Mouse (Mus musculus) embryo, embryonic 10.5 days (tissue): Measurements from ENCODE around the gene Mpig6b.

Experiments used
- DNase-seq: peaks from one replicate; pipeline ENCODE4 v3.0.0-alpha.2; 2015; ENCODE audit warnings: low spot score

Gene Mpig6b

GRCm38 (mm10) chr17:35058911-35059892, 6.8 kb downstream of the Mpig6b start, which contains the start of gene Ddah2:
Gene Ddah2 (plus strand): TSS chr17:35059035.
- DNase-seq, result peak; percentile 99

GRCm38 (mm10) chr17:35058316-35058715, 7.7 kb downstream of the Mpig6b start:
- DNase-seq, result no peak

- DNase-seq, result no peak
Measured at GRCm38 (mm10) chr17:35057090-35057489, 8.9 kb downstream of the Mpig6b start.

GRCm38 (mm10) chr17:35055691-35056495, 10.1 kb downstream of the Mpig6b start:
- no peak for DNase-seq

DNA sequence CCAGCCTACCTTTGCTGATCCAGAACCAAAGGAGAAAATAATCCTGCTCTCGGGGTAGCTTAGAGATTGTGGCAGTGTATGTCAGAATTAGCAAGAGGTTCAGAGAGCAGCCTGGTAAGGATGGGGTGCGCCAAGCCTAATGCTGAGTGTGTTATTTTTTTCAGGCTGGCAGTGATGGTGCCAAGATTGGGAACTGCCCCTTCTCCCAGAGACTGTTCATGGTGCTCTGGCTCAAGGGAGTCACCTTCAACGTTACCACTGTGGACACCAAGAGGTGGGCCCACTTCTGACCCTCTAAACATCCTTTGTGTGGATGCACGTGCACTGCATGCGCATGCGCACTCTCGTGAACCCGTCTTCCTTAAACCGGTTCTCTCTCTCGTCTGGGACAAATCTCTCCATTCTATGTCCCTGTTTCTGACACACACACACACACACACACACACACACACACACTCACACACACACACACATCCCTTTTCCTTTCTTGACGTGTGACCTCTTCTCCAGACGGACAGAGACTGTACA, 13.6 kb downstream of the Mpig6b start:
- DNase-seq, result no peak

DNA sequence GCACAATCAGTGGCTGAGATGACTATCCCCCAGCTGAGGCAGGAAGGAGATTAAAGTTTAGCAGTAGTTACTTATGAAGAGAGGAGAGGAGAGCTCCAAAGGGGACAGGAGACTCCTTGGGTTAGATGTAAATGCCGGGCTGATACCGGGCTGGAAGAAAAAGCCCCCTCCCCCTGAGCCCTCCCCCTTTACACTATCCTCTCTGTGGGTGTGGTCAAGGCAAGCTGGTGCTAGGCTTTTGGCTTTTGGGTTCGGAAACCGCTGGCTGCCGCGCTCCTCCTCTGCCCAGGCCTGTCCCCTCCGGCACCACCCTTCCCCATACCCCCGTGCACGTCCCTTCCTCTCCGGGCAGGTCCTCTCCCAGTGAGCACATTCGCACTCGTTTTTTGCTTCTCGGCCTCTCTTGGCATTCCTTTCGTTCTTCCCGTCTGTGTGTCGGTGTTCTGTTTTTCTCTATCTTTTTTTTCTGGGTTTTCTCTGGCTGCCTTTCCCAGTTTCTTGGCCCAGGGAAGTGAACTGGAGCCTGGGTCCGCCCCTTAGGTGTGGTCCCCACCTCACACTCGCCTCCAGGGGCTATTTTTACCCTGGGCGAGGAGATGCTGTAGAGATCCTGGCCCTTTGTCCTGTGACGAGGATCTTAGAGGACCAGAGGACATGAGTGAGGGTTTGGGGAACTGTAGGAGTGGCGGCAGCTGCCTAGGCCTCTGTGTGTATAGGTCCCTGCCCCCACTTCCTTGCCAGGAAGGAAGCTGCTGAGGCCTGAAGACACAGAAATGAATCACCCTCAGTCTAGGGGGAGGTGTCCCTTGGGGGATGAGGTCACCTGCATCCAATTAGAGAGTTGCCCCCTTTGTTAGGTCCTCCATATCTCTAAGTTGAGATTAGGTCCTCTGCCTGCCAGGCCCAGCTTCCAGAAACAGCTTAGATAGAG, 14.6 kb downstream of the Mpig6b start:
- peak; percentile 87 for DNase-seq

- DNase-seq, result peak; percentile 82
Measured at GRCm38 (mm10) chr17:35050126-35050750, 15.7 kb downstream of the Mpig6b start.

- peak; percentile 93 for DNase-seq
Measured at GRCm38 (mm10) chr17:35049561-35050016, 16.4 kb downstream of the Mpig6b start, which contains the start of gene Clic1. Gene Clic1 (plus strand): TSS chr17:35049966.

DNA sequence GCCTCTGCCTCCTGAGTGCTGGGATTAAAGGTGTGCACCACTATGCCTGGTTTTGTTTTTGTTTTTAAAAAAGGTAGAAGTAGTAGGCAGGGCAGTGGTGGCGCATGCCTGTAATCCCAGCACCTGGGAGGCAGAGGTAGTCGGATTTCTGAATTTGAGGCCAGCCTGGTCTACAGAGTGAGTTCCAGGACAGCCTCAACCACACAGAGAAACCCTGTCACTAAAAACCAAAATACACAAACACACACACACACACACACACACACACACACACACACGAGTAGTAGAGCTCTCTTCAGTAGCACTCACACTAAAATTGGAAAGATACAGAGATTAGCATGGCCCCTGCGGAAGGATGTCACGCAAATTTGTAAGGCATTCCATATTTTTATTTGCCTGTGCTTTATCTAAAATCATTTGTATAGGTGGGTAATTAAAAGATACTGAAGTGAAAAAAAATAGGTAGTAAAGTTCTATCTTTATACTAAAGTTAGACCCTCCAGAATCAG, 17.0 kb downstream of the Mpig6b start:
- DNase-seq, result no peak

DNA sequence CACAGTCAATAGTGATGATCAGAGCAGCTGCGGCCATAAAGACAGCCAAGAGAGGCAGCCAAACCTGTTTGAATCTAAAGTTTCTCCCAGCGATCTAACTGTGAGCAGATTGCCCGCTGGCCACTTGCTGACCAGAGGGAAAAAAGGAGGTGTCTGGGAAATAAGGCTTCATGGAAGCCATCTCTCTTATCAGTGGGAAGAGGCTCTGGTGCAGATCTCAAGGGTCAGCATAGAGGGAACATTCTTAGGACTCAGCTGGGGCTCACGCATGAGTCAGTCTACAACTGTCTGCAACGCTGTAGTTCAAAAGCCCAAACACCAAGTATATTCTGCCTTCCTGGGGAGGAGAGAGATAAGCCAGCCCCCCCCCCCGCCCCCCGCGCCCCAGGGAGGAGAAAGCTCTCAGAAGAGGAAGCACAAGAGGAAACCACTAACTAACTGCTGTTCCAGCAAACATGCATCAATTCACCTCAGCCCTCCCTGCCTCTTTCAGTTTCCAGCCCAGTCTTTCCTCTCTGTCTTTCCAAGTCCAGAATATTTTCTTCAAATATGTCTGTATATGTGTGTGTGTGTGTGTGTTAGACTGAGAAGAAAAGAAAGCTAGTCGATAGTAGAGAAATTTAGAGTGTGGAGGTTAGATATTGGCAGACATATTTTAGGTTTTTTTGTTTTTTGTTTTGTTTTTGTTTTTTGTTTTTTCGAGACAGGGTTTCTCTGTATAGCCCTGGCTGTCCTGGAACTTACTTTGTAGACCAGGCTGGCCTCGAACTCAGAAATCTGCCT, 17.6 kb downstream of the Mpig6b start:
- peak; percentile 42 for DNase-seq

GRCm38 (mm10) chr17:35047688-35048087, 18.3 kb downstream of the Mpig6b start:
- DNase-seq, result no peak

DNA sequence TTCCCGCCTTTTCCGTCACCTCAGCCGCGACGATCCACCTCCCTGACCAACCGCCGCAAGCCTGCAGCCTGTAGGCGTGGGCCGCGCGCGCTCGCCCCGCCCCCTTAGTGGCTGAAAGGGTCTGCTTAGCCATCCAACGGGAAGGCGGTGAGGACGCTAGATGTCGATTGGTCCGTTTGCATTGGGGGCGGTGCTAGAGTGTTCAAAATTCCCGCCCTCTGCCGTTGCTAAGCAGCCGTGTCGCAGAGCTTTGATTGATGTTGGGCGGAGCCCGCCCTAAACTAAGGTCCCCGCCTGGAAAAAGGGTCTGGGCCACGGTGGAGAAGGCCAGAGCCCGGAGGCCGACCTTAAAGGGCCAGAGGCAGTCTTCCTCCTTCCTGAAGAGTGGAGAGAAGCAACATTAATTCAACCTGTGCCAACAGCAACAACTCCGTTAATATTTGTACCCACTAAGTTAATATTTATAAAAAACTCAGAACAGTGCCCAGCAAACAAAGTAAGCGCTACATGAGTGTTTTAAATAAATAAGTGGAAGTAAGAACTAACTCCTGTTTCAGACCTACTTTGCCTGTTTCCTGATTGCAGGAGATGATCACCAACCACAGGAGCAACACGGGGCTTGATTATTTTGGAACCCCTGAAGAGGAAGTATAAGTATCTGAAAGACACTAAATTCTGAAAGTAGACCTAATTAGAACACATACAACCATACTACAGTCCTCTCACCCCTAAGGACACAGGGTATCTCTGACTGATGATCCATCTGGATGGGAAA, 19.1 kb downstream of the Mpig6b start, which contains the start of gene Msh5:
Gene Msh5 (minus strand): TSS at position 65 of the 775 bp plus-strand sequence.
- DNase-seq, result peak; percentile 100

GRCm38 (mm10) chr17:35045807-35046680, 19.9 kb downstream of the Mpig6b start:
- peak; percentile 41 for DNase-seq

- DNase-seq, result no peak
Measured at GRCm38 (mm10) chr17:35044904-35045806, 20.8 kb downstream of the Mpig6b start.

DNA sequence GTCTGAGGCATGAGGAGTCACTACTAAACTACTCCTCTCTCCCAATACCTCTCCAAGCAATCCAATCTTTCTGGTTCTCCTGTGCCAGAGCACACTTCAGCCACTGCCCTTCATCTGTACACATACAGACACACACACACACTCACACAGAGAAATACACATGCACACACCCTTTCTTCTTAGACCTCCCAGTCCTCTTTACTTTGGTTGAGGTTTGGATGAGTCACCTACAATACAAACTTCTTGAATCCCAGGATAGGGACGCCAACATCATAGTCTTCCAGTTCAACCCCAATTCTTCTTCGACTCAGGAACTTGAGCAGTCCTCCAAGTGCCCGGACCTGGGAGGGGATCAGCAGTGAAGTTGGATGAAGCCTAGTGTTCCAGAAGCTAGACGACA, 22.2 kb downstream of the Mpig6b start:
- DNase-seq, result no peak

- no peak for DNase-seq
Measured at GRCm38 (mm10) chr17:35039121-35039873, 26.7 kb downstream of the Mpig6b start.
